Mouse (Mus musculus): Measurements from ENCODE around the gene Olfr547.

GRCm38 (mm10) chr7:102564999-102565997, 30.7 kb downstream of the Olfr547 start, which contains the start of gene Trim21:
- TF ChIP-seq CTCF (IDR thresholded peaks at IDR 0.05; ENCODE audit: extremely low read depth, insufficient read depth, low read length) (no peak), POLR2A (IDR thresholded peaks at IDR 0.05; ENCODE audit: extremely low read depth, insufficient read depth, low read length) (no peak)

Data from cortical plate, adult 2 months (tissue).